Mouse (Mus musculus): ENCODE results near the gene Grk4.
A peak's percentile ranks its signal among the peaks of the same experiment; 100 is the strongest.
"Not testable (repeated sequence)": the region's sequence is repeated elsewhere in the genome, so short reads cannot be mapped to it uniquely, and the experiment has no call there.

Grk4 gene

GRCm38 (mm10) chr5:34708436-34708835 lies 48.3 kb downstream of the Grk4 start:
- no peak for DNase-seq (ENCODE audit: low spot score in 2 of 2)

- DNase-seq (ENCODE audit: low spot score in 2 of 2): not testable (repeated sequence)
These were observed 54.2 kb downstream of the Grk4 start for GRCm38 (mm10) chr5:34714371-34714770.

GRCm38 (mm10) chr5:34714816-34715215 lies 54.6 kb downstream of the Grk4 start:
- DNase-seq (ENCODE audit: low spot score in 2 of 2): no peak

GRCm38 (mm10) chr5:34729141-34729540 lies 69.0 kb downstream of the Grk4 start:
- no peak for DNase-seq (ENCODE audit: low spot score in 2 of 2)

GRCm38 (mm10) chr5:34730255-34730654 lies 70.1 kb downstream of the Grk4 start:
- no peak for DNase-seq (ENCODE audit: low spot score in 2 of 2)

GRCm38 (mm10) chr5:34751477-34751876 lies 91.3 kb downstream of the Grk4 start:
- DNase-seq (ENCODE audit: low spot score in 2 of 2): no peak

- no peak for DNase-seq (ENCODE audit: low spot score in 2 of 2)
These were observed 98.6 kb downstream of the Grk4 start for GRCm38 (mm10) chr5:34758762-34759161.

- DNase-seq (ENCODE audit: low spot score in 2 of 2): peak in 1 of 2 experiments; percentile 5
These were observed 100.8 kb downstream of the Grk4 start for GRCm38 (mm10) chr5:34760850-34761508.

GRCm38 (mm10) chr5:34761509-34761908 lies 101.3 kb downstream of the Grk4 start, which contains the start of gene Htt:
Htt (plus strand) TSS chr5:34761740.
- peak; percentile 96 to 97 for DNase-seq (ENCODE audit: low spot score in 2 of 2)

GRCm38 (mm10) chr5:34761934-34762611 lies 101.9 kb downstream of the Grk4 start:
- peak; percentile 6 to 23 for DNase-seq (ENCODE audit: low spot score in 2 of 2)

- DNase-seq (ENCODE audit: low spot score in 2 of 2): no peak
These were observed 111.6 kb downstream of the Grk4 start for GRCm38 (mm10) chr5:34771818-34772217.

GRCm38 (mm10) chr5:34772696-34773245 lies 112.6 kb downstream of the Grk4 start:
- DNase-seq (ENCODE audit: low spot score in 2 of 2): no peak

GRCm38 (mm10) chr5:34773392-34773791 lies 113.2 kb downstream of the Grk4 start:
- DNase-seq (ENCODE audit: low spot score in 2 of 2): no peak

- no peak for DNase-seq (ENCODE audit: low spot score in 2 of 2)
These were observed 124.8 kb downstream of the Grk4 start for GRCm38 (mm10) chr5:34785027-34785426.

GRCm38 (mm10) chr5:34791141-34791540 lies 131.0 kb downstream of the Grk4 start:
- DNase-seq (ENCODE audit: low spot score in 2 of 2): no peak

- DNase-seq (ENCODE audit: low spot score in 2 of 2): no peak
These were observed 140.2 kb downstream of the Grk4 start for GRCm38 (mm10) chr5:34800292-34800953.
